Mouse (Mus musculus): ENCODE results near the gene Dapp1. TPM values are rescaled to one million over a fixed set of nuclear protein-coding genes. Genes with fewer than 3 reads are reported as not detected.

The Dapp1 gene
- polyA plus RNA-seq, 1 experiment from 2014 or later: 7.3 TPM

DNA sequence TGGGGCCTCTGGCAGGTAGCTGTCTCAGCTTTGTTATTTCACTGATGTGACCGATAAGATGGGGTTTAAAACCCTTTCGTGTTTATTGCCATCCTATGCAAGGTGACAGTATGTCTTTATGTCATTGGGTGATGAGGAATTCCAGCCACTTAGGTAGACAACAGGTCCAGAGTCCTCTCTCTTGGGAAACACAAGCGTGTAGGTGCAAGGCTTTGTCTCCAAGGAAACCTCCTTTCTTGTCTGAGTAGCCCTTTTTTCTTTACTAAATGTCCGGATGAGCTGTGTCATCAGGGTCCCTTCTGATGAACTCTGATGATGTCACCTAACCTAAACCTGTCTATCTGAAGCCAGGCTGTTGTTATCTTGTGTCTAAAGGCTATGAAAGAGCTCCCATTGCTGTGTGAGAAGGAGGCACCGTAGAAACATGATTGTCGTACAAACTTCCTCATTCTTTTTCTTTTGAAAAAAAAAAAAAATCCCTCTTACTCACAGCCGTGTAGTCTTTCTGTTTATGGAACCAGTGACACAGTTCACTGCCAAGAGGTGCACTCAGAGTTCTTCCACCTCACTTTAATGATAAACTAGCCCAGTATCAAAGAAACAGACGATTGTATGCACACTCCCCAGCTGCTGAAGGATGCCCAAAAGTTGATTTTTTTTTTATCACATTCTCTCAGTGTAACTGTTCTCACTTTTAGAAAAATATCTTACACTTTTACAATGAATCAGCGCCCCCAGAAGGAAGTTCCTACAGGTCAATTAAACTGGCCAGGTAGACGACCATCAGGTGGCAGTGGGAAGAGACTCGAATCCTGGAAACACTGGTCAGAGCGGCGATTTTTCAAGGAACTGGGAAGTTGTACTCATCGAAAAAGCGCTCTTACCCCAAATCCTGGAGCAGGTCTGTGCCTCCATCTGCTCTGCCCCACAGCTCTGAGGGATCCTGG lies 637 bp downstream of the Dapp1 start:
- H3K27ac ChIP-seq: peak overlapping the region; percentile 84
- peak overlapping the region; percentile 81 for H3K4me2 ChIP-seq
- 11% methylated on average over 15 of the region's 15 CpGs for WGBS
- peak; percentile 19; the same call in 1 of the 2 replicates for ATAC-seq (ENCODE audit: borderline replicate concordance, extremely low read depth, low FRiP score, low TSS enrichment)
- peaks cover 10% of the 10 kb centered on the region for H3K4me1 ChIP-seq
- peak overlapping the region; percentile 52 for H3K4me3 ChIP-seq
- H3K9ac ChIP-seq: peak overlapping the region; percentile 60
- no peaks in the 10 kb centered on the region for H3K36me3 ChIP-seq
- no peaks in the 10 kb centered on the region for H3K9me3 ChIP-seq
- H3K27me3 ChIP-seq: no peaks in the 10 kb centered on the region

DNA sequence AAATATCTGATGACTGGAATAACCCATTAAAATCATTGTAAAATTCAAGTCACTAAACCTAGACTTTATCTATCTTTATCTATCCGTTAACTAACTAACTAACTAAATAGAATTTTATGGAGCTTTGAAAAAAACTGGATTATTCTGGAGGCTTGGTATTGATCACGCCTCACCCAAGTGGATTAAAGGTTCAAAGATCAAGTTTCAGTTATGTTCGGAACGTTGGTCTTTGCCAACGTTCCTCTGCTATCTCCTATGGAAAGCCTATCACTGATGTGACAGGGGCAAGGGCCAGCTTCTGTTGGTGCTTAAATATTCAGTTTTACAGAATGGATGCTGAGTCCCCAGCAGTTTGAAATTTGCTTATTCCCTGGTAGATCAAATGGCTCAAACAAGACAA lies 3.1 kb downstream of the Dapp1 start:
- H3K27me3 ChIP-seq: no peaks in the 10 kb centered on the region
- H3K4me3 ChIP-seq: no peak overlapping the region
- H3K9me3 ChIP-seq: no peaks in the 10 kb centered on the region
- H3K9ac ChIP-seq: no peak overlapping the region
- H3K36me3 ChIP-seq: no peaks in the 10 kb centered on the region
- no peak for ATAC-seq (ENCODE audit: borderline replicate concordance, extremely low read depth, low FRiP score, low TSS enrichment)
- no peak overlapping the region for H3K4me2 ChIP-seq
- 60% methylated on average over 5 of the region's 5 CpGs for WGBS
- no peak overlapping the region for H3K27ac ChIP-seq
- peaks cover 10% of the 10 kb centered on the region for H3K4me1 ChIP-seq

DNA sequence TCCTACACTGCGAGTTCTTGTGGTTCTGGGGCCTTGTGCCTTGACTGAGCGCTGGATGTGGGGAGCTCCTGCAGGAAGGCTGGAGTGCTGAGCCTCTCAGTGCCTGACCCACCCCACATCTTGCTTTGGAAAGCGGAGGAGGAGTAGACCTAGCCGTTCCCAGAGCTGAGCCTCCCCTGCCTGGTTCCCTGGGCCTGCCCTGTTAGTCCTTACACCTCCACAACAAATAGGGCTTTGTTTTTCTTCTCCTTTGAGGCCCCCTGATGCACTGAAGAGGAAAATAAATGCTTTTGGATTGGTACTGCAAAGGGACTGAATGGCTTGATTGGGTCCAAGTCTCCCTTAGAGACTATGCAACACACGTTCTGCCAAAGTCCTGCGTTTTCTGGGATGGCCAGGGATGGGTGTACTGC lies 3.7 kb downstream of the Dapp1 start:
- H3K27ac ChIP-seq: no peak overlapping the region
- 60% methylated on average over 6 of the region's 6 CpGs for WGBS

DNA sequence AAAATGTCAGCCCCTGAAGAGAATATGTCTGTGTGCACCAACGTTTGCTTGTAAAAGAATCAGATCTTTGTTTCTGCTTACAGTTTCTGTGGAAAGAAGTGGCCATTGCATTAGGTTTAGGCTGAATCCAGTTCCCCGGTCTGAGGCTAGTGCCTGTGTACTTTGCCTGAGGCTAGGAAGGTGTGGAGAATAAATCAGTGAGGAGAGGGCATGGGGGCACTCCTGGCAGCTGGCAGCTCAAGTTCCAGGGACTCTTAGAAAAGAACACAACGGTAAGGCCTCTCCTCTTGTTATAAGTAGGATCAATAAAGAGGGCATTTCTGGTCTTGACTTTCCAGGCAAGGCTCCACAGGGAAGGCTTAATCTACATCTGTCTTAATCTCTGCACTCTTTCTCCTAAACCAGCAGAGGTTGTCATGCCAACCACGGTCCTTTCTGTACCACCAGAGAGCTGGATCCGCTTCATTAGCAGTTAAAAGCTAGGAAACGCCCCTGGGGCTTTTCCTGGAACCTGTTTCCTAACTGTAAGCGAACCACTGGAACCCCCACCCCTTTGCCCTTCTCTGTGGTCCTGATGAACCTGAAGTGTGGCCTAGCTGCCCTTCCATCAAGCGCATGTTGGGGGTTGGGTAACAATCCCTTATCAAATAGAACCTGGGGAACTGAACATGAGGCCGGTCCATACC lies 4.3 kb downstream of the Dapp1 start:
- ATAC-seq (ENCODE audit: borderline replicate concordance, extremely low read depth, low FRiP score, low TSS enrichment): no peak

More for the DNA sequence above, 3.7 kb downstream of the Dapp1 start:
- no peaks in the 10 kb centered on the region for H3K36me3 ChIP-seq
- no peak overlapping the region for H3K4me3 ChIP-seq
- no peak overlapping the region for H3K4me2 ChIP-seq
- no peaks in the 10 kb centered on the region for H3K27me3 ChIP-seq
- peaks cover 11% of the 10 kb centered on the region for H3K4me1 ChIP-seq
- ATAC-seq (ENCODE audit: borderline replicate concordance, extremely low read depth, low FRiP score, low TSS enrichment): no peak
- no peak overlapping the region for H3K9ac ChIP-seq
- H3K9me3 ChIP-seq: no peaks in the 10 kb centered on the region

DNA sequence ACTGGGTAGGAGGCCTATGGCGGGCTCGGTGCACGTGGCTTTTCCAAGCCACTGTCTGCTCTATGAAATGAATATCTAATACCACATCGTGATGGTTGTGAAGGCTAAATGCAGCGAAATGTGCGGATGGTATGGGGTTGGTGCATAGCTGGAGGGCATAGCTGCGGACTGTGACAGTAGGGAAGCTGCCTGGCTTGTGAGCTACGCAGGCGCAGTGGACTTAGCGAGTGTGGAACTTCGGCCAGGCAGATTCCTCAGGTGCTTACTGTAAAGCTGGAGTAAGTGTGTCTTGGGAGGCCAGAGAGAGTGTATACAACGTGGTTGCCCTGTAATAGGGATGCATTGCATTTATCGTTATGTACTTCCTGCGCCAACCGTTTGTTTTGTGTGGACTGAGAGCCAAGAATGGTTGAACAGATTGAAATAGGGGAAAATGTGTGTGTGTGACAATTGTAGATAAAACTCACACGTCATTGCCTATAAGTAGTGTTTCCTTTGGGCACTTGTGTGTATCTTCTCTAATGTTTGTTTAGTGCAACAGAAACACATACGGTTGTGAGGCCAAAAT lies 5.4 kb downstream of the Dapp1 start:
- Histone ChIP-seq H3K27me3 (no peaks in the 10 kb centered on the region), H3K4me1 (peaks cover 9% of the 10 kb centered on the region), H3K9ac (no peak overlapping the region), H3K27ac (no peak overlapping the region), H3K4me2 (no peak overlapping the region), H3K4me3 (no peak overlapping the region), H3K9me3 (no peaks in the 10 kb centered on the region), H3K36me3 (no peaks in the 10 kb centered on the region)
- 84% methylated on average over 17 of the region's 17 CpGs for WGBS
- no peak for ATAC-seq (ENCODE audit: borderline replicate concordance, extremely low read depth, low FRiP score, low TSS enrichment)

More for the DNA sequence above, 4.3 kb downstream of the Dapp1 start:
- Histone ChIP-seq H3K9me3 (no peaks in the 10 kb centered on the region), H3K4me1 (peaks cover 15% of the 10 kb centered on the region), H3K27me3 (no peaks in the 10 kb centered on the region), H3K36me3 (no peaks in the 10 kb centered on the region), H3K27ac (no peak overlapping the region), H3K9ac (no peak overlapping the region), H3K4me3 (no peak overlapping the region), H3K4me2 (no peak overlapping the region)
- WGBS: 61% methylated on average over 9 of the region's 9 CpGs

DNA sequence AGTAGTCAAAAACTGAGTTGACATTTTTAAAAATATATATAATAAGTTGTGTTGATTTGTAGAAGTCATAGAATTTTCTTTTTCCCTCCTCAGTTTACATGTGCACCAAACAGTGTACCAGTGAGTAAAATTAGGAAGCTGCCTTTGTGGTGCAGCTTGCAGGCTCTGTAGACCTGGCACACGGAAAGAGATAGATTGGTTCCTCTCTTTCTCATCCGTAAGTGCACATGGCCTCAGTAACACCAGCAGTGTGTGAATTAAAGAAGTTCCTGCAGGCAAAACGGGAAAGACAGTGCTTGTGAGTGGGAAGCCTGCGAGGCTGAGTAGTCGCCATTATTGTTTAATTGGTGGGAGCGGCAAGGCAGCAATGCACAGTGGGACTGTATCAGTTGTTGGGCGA lies 5.9 kb downstream of the Dapp1 start:
- Histone ChIP-seq H3K4me2 (no peak overlapping the region), H3K27ac (no peak overlapping the region), H3K4me3 (no peak overlapping the region), H3K36me3 (no peaks in the 10 kb centered on the region), H3K4me1 (peaks cover 6% of the 10 kb centered on the region; the same call in 1 of the 2 replicates), H3K27me3 (no peaks in the 10 kb centered on the region), H3K9me3 (no peaks in the 10 kb centered on the region), H3K9ac (no peak overlapping the region)
- ATAC-seq (ENCODE audit: borderline replicate concordance, extremely low read depth, low FRiP score, low TSS enrichment): no peak
- 87% methylated on average over 7 of the region's 7 CpGs for WGBS

DNA sequence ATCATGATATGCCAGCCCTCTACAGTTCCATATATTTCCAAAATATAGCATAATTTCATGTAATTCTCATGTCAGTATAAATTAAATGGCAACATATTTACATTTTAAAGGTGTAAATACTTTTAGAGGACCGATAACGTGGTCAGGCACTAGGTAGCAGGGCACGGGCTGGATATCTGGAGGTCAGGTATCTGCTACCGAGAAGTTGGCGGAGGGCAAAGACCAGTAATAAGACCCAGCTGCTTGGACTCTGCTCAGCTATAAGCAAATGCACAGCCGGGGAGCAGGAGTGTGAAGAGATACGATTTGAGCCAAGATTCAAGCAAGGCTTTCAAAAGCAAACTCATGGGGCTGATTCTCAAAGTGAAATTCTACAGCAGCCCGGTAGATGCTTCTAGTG lies 7.0 kb downstream of the Dapp1 start:
- Histone ChIP-seq H3K4me2 (no peak overlapping the region), H3K27ac (no peak overlapping the region), H3K4me1 (peaks cover 5% of the 10 kb centered on the region; the same call in 1 of the 2 replicates), H3K9ac (no peak overlapping the region), H3K36me3 (no peaks in the 10 kb centered on the region), H3K9me3 (no peaks in the 10 kb centered on the region), H3K4me3 (no peak overlapping the region), H3K27me3 (no peaks in the 10 kb centered on the region)
- 59% methylated on average over 8 of the region's 8 CpGs for WGBS
- ATAC-seq (ENCODE audit: borderline replicate concordance, extremely low read depth, low FRiP score, low TSS enrichment): no peak

DNA sequence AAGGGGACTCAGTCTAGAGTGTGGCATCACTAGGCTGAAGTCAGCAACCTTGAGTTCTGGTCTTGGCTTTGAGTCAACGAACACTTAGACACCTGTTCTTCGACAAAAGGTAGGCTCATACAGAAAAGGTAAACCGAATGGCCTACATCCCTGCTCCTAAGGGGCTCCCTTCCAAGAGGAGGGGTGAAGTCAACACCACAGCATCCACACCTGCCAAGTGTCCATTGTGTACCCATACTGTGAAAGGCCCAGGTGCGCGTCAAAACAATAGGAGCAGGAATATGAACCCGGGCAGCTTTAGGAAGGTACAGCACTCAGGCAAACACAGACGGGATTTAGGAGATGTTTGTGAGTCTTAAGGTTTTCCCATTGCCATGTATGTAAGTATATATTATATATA lies 8.4 kb downstream of the Dapp1 start:
- no peaks in the 10 kb centered on the region for H3K36me3 ChIP-seq
- no peaks in the 10 kb centered on the region for H3K27me3 ChIP-seq
- H3K27ac ChIP-seq: no peak overlapping the region
- no peaks in the 10 kb centered on the region for H3K9me3 ChIP-seq
- H3K4me1 ChIP-seq: peaks cover 5% of the 10 kb centered on the region; the same call in 1 of the 2 replicates
- no peak for ATAC-seq (ENCODE audit: borderline replicate concordance, extremely low read depth, low FRiP score, low TSS enrichment)
- WGBS: 85% methylated on average over 7 of the region's 7 CpGs
- no peak overlapping the region for H3K4me3 ChIP-seq
- H3K9ac ChIP-seq: no peak overlapping the region
- no peak overlapping the region for H3K4me2 ChIP-seq

DNA sequence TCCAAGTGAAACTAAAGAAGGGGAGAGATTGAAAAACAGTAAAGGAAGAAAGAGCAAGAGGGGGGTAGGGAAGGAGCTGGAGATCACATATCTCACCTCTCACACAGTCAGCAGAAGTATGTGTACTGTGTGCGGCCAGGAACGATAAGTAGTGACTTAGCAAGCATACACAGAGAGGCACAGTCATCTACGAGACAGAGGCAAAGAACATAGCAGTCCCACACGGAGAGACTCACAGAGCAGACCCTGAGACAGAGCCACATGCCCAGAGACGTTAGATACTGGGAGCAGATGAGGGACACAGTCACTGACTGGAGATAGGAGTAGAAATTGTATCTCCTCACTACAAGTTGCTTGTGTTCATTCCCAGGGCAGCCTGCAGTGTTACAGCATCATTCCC lies 9.1 kb downstream of the Dapp1 start:
- peak; percentile 72 for ATAC-seq (ENCODE audit: borderline replicate concordance, extremely low read depth, low FRiP score, low TSS enrichment)
- no peak overlapping the region for H3K27ac ChIP-seq
- H3K27me3 ChIP-seq: no peaks in the 10 kb centered on the region
- H3K4me3 ChIP-seq: no peak overlapping the region
- H3K9me3 ChIP-seq: no peaks in the 10 kb centered on the region
- H3K9ac ChIP-seq: no peak overlapping the region
- peaks cover 5% of the 10 kb centered on the region; the same call in 1 of the 2 replicates for H3K4me1 ChIP-seq
- 60% methylated on average over 5 of the region's 5 CpGs for WGBS
- no peaks in the 10 kb centered on the region for H3K36me3 ChIP-seq
- H3K4me2 ChIP-seq: no peak overlapping the region

DNA sequence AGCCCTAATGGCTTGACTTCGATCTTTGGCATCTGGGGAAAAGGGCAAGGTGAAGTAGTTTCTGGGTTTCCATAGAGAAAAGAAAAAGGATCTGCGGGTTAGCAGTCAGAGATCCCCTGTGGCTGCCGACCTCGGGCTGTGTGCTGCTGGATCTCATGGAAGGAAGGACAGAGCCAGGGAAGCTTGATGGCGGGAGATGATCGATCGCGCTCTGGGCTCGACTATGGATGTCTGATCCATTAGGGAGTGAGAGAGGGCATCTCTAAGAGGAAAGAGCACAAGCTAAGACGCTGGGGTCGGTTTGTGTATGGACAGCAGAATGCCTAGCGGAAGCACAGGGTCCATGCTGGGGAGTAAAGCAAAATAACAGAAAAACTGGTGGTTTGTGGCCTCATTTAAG lies 11.4 kb downstream of the Dapp1 start:
- H3K4me2 ChIP-seq: peak overlapping the region; percentile 29; the same call in 1 of the 2 replicates
- 53% methylated on average over 12 of the region's 12 CpGs for WGBS
- H3K4me1 ChIP-seq: peaks cover 5% of the 10 kb centered on the region; the same call in 1 of the 2 replicates

DNA sequence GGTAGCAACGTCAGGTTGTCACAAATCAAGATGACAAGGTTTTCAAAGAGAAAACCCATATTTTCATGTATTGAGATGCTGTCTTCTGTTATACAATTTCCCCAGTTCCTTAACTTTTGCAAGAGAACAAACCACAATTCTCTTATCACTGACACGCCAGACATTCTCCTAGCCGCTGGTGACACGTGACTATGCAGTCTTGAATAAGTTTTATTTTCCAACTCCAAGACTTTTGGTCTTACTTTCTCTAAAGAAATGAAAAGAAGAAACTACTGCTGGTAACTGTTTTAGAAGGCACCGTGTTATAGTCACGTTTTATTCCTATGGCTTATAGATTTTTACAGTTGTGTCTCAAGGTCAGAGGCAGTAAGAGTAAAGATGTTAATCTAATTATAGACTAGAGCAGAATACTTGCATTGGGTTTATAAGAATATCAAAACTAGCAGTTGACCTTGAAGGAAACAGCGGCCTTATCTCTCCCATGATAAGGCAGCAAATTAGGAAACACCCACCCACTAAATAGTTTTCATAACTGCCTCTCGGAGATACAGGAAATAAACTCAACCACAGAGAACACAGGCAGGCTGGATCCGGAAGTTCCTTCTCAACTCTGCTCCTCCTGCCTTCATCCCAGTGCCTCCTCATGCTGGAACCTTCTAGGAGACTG lies 12.4 kb downstream of the Dapp1 start:
- H3K36me3 ChIP-seq: no peaks in the 10 kb centered on the region
- H3K9me3 ChIP-seq: no peaks in the 10 kb centered on the region
- ATAC-seq (ENCODE audit: borderline replicate concordance, extremely low read depth, low FRiP score, low TSS enrichment): no peak
- H3K4me1 ChIP-seq: peaks cover 5% of the 10 kb centered on the region; the same call in 1 of the 2 replicates
- no peaks in the 10 kb centered on the region for H3K27me3 ChIP-seq
- H3K9ac ChIP-seq: no peak overlapping the region
- 59% methylated on average over 9 of the region's 9 CpGs for WGBS
- no peak overlapping the region for H3K27ac ChIP-seq
- H3K4me2 ChIP-seq: no peak overlapping the region
- H3K4me3 ChIP-seq: no peak overlapping the region

More for the DNA sequence above, 11.4 kb downstream of the Dapp1 start:
- H3K4me3 ChIP-seq: 0 out of 2 replicates have a peak overlapping the region, but pooled peaks have one; percentile 9
- no peaks in the 10 kb centered on the region for H3K9me3 ChIP-seq
- no peak overlapping the region for H3K9ac ChIP-seq
- H3K36me3 ChIP-seq: no peaks in the 10 kb centered on the region
- H3K27me3 ChIP-seq: no peaks in the 10 kb centered on the region
- no peak for ATAC-seq (ENCODE audit: borderline replicate concordance, extremely low read depth, low FRiP score, low TSS enrichment)
- no peak overlapping the region for H3K27ac ChIP-seq
